Comparison of ENCODE assay signal across 9 mouse cellular contexts in genomic region chr9:37407850-37408502, GRCm38 (mm10). TPM values are rescaled to one million over a fixed set of nuclear protein-coding genes. Genes with fewer than 3 reads are reported as not detected.
DNase-seq lines count a peak whose midpoint lies in the region; ATAC-seq and TF ChIP-seq lines count a peak whose summit lies in the region.
"Had no signal": no experiment of that assay in that cellular context is flagged by ENCODE, and none has a peak within 500 bp of the region (broad histone marks: within the 10 kb centered on the region; RNA-seq: fewer than 3 reads in every experiment).

No protein-coding gene starts in this region.

- H3K9me3 ChIP-seq in kidney, embryonic 16.5 days (ENCODE audit: low read length): no peaks in the 10 kb centered on the region
- H3K9me3 ChIP-seq in heart, embryonic 15.5 days (replicated peaks): no peaks in the 10 kb centered on the region
- no peaks in the 10 kb centered on the region for H3K9me3 ChIP-seq in midbrain, embryonic 14.5 days (ENCODE audit: control insufficient read depth, low read length)

- H3K27ac ChIP-seq in kidney, embryonic 16.5 days (ENCODE audit: low read length): no peak overlapping the region
- H3K27ac ChIP-seq in kidney, adult 2 months (ENCODE audit: insufficient read depth, low read depth, low read length): no peak overlapping the region
- H3K27ac ChIP-seq in heart, embryonic 15.5 days: no peak overlapping the region
- H3K27ac ChIP-seq in midbrain, embryonic 14.5 days (replicated peaks; ENCODE audit: low read depth, low read length): no peak overlapping the region

- WGBS in kidney, embryonic 16.5 days: 15% methylated on average over 19 of the region's 19 CpGs
- 25% methylated on average over 19 of the region's 19 CpGs for WGBS in kidney, adult 2 months
- WGBS in heart, embryonic 15.5 days: 23% methylated on average over 19 of the region's 19 CpGs
- 10% methylated on average over 19 of the region's 19 CpGs for WGBS in midbrain, embryonic 14.5 days

- H3K9ac ChIP-seq in kidney, embryonic 16.5 days (replicated peaks; ENCODE audit: low read length): no peak overlapping the region
- H3K9ac ChIP-seq in heart, embryonic 15.5 days: no peak overlapping the region
- no peak overlapping the region for H3K9ac ChIP-seq in midbrain, embryonic 14.5 days (replicated peaks; ENCODE audit: low read length)

- no peak; the same call in 1 of the 2 replicates for TF ChIP-seq CTCF in kidney, adult 2 months (conservative IDR thresholded peaks at IDR 0.05; ENCODE audit: insufficient read depth, insufficient read length, low read depth, low read length)
- TF ChIP-seq CTCF in brain, embryonic 14.5 days (IDR thresholded peaks at IDR 0.05; ENCODE audit: borderline replicate concordance, extremely low read depth, insufficient read depth, insufficient read length): peak; percentile 60

- no peaks in the 10 kb centered on the region; the same call in 1 of the 2 replicates for H3K4me1 ChIP-seq in kidney, embryonic 16.5 days (ENCODE audit: insufficient read depth, low read length)
- peaks cover 12% of the 10 kb centered on the region for H3K4me1 ChIP-seq in kidney, adult 2 months (ENCODE audit: control insufficient read depth, insufficient read depth, low read length)
- peaks cover 10% of the 10 kb centered on the region for H3K4me1 ChIP-seq in heart, embryonic 15.5 days (replicated peaks)
- no peaks in the 10 kb centered on the region for H3K4me1 ChIP-seq in midbrain, embryonic 14.5 days (ENCODE audit: control insufficient read depth, insufficient read depth, low read length)

- H3K27me3 ChIP-seq in kidney, embryonic 16.5 days (ENCODE audit: insufficient read depth, low read length): no peaks in the 10 kb centered on the region; the same call in 1 of the 2 replicates
- H3K27me3 ChIP-seq in kidney, adult 2 months (replicated peaks; ENCODE audit: control insufficient read depth, insufficient read depth, low read length): no peaks in the 10 kb centered on the region
- no peaks in the 10 kb centered on the region for H3K27me3 ChIP-seq in heart, embryonic 15.5 days
- no peaks in the 10 kb centered on the region for H3K27me3 ChIP-seq in midbrain, embryonic 14.5 days (ENCODE audit: control insufficient read depth, insufficient read depth, low read length)

- no peaks in the 10 kb centered on the region for H3K36me3 ChIP-seq in kidney, embryonic 16.5 days (ENCODE audit: insufficient read depth, low read length)
- no peaks in the 10 kb centered on the region for H3K36me3 ChIP-seq in kidney, adult 2 months (ENCODE audit: control insufficient read depth, insufficient read depth, low read length)
- H3K36me3 ChIP-seq in heart, embryonic 15.5 days: no peaks in the 10 kb centered on the region
- H3K36me3 ChIP-seq in midbrain, embryonic 14.5 days (ENCODE audit: control insufficient read depth, insufficient read depth, low read length): no peaks in the 10 kb centered on the region

- ATAC-seq in kidney, embryonic 16.5 days (ENCODE audit: low FRiP score, low TSS enrichment): peak; percentile 57; the same call in 1 of the 2 replicates
- no peak for ATAC-seq in heart, embryonic 15.5 days (replicated peaks; ENCODE audit: insufficient number of reproducible peaks, insufficient read depth, low FRiP score, low read depth)
- peak; percentile 43; the same call in 1 of the 2 replicates for ATAC-seq in midbrain, embryonic 14.5 days (ENCODE audit: low FRiP score, low TSS enrichment)
- ATAC-seq: Patski had no signal

- DNase-seq in kidney, adult 2 months: no peak
- DNase-seq in brain, embryonic 14.5 days (ENCODE audit: low read depth): peak; percentile 57
- DNase-seq in midbrain, embryonic 14.5 days: peak; percentile 75
- DNase-seq in layer of hippocampus, postnatal 36 days: no peak
- no peak for DNase-seq in spleen, adult 18-20 months
- DNase-seq in gastrocnemius, adult 18-20 months (ENCODE audit: low spot score): no peak

- H3K4me2 ChIP-seq in kidney, embryonic 16.5 days (replicated peaks; ENCODE audit: low read depth, low read length): peak overlapping the region; percentile 34; the same call in 1 of the 2 replicates
- peak overlapping the region; percentile 41 for H3K4me2 ChIP-seq in heart, embryonic 15.5 days
- peak overlapping the region; percentile 37 for H3K4me2 ChIP-seq in midbrain, embryonic 14.5 days (ENCODE audit: low read length)

- no peak overlapping the region for H3K4me3 ChIP-seq in kidney, embryonic 16.5 days (ENCODE audit: low read length)
- H3K4me3 ChIP-seq in kidney, adult 2 months (ENCODE audit: insufficient read depth, low read depth, low read length): no peak overlapping the region
- H3K4me3 ChIP-seq in heart, embryonic 15.5 days: no peak overlapping the region
- no peak overlapping the region for H3K4me3 ChIP-seq in midbrain, embryonic 14.5 days (replicated peaks; ENCODE audit: low read depth, low read length)

- TF ChIP-seq POLR2A in kidney, adult 2 months (IDR thresholded peaks at IDR 0.05; ENCODE audit: low read depth, low read length): no peak
- TF ChIP-seq POLR2A in brain, embryonic 14.5 days (IDR thresholded peaks at IDR 0.05; ENCODE audit: borderline replicate concordance, extremely low read depth, insufficient read depth, insufficient read length, poor library complexity, severe bottlenecking): no peak

RNA-seq across cellular contexts. Expression of gene Robo4, which starts 6.3 kb away (rescaled TPM):
- polyA plus RNA-seq in kidney, embryonic 16.5 days (2015; fragmentation: Nextera tagmentation; extraction: Ambion mirVana): 20.1 and 23.8 TPM in 2 replicates
- polyA plus RNA-seq in kidney, adult 2 months (2012; rRNA removed): 25.4 and 27.6 TPM in 2 replicates
- polyA plus RNA-seq in brain, embryonic 14.5 days (2012; rRNA removed): 4.8 and 7.2 TPM in 2 replicates
- polyA plus RNA-seq in heart, embryonic 15.5 days (2015; fragmentation: Nextera tagmentation; extraction: Ambion mirVana): 9.2 and 10.8 TPM in 2 replicates
- polyA plus RNA-seq in midbrain, embryonic 14.5 days (2014; fragmentation: Nextera tagmentation; extraction: Ambion mirVana): 2.6 and 4.5 TPM in 2 replicates
- total RNA-seq in layer of hippocampus, postnatal 36 days (2021): 1 to 10 TPM; 5.4 to 7.0 TPM
- 10 to 100 TPM in 1 of 2 experiments, 1 to 10 TPM in 1; 6.4 to 10.1 TPM for total RNA-seq in gastrocnemius, adult 18-20 months (2021)
- polyA plus RNA-seq: Patski had no signal

RNA-seq across cellular contexts. Expression of gene Robo3, which starts 25.1 kb away (rescaled TPM):
- polyA plus RNA-seq in kidney, embryonic 16.5 days (2015; fragmentation: Nextera tagmentation; extraction: Ambion mirVana): 0.29 and 0.35 TPM in 2 replicates
- polyA plus RNA-seq in kidney, adult 2 months (2012; rRNA removed): 14.4 and 18.7 TPM in 2 replicates
- polyA plus RNA-seq in brain, embryonic 14.5 days (2012; rRNA removed): 33.5 and 41.6 TPM in 2 replicates
- 0.11 and 0.13 TPM in 2 replicates for polyA plus RNA-seq in heart, embryonic 15.5 days (2015; fragmentation: Nextera tagmentation; extraction: Ambion mirVana)
- polyA plus RNA-seq in midbrain, embryonic 14.5 days (2014; fragmentation: Nextera tagmentation; extraction: Ambion mirVana): 8.9 and 13.3 TPM in 2 replicates
- total RNA-seq in layer of hippocampus, postnatal 36 days (2021): 10 to 100 TPM; 13.9 to 14.3 TPM
- total RNA-seq in gastrocnemius, adult 18-20 months (2021): not detected

RNA-seq across cellular contexts. Expression of gene Hepacam, which starts 40.8 kb away (rescaled TPM):
- 0.05 TPM in 1 of 2 replicates, not detected in the other for polyA plus RNA-seq in kidney, embryonic 16.5 days (2015; fragmentation: Nextera tagmentation; extraction: Ambion mirVana)
- 0.03 and 0.09 TPM in 2 replicates for polyA plus RNA-seq in kidney, adult 2 months (2012; rRNA removed)
- 5.0 and 10.8 TPM in 2 replicates for polyA plus RNA-seq in brain, embryonic 14.5 days (2012; rRNA removed)
- 0.09 TPM in 2 replicates for polyA plus RNA-seq in heart, embryonic 15.5 days (2015; fragmentation: Nextera tagmentation; extraction: Ambion mirVana)
- 6.1 and 11.9 TPM in 2 replicates for polyA plus RNA-seq in midbrain, embryonic 14.5 days (2014; fragmentation: Nextera tagmentation; extraction: Ambion mirVana)
- total RNA-seq in layer of hippocampus, postnatal 36 days (2021): 10 to 100 TPM; 66.3 to 66.9 TPM
- total RNA-seq in gastrocnemius, adult 18-20 months (2021): under 1 TPM; 0.11 to 0.17 TPM
- polyA plus RNA-seq: Patski had no signal

RNA-seq across cellular contexts. Expression of gene Ccdc15, which starts 59.7 kb away (rescaled TPM):
- 5.2 and 8.3 TPM in 2 replicates for polyA plus RNA-seq in kidney, embryonic 16.5 days (2015; fragmentation: Nextera tagmentation; extraction: Ambion mirVana)
- polyA plus RNA-seq in kidney, adult 2 months (2012; rRNA removed): 0.64 TPM in 2 replicates
- polyA plus RNA-seq in brain, embryonic 14.5 days (2012; rRNA removed): 3.2 and 3.3 TPM in 2 replicates
- 4.3 and 4.6 TPM in 2 replicates for polyA plus RNA-seq in heart, embryonic 15.5 days (2015; fragmentation: Nextera tagmentation; extraction: Ambion mirVana)
- 8.5 and 9.4 TPM in 2 replicates for polyA plus RNA-seq in midbrain, embryonic 14.5 days (2014; fragmentation: Nextera tagmentation; extraction: Ambion mirVana)
- total RNA-seq in layer of hippocampus, postnatal 36 days (2021): 1 to 10 TPM; 1.9 to 2.2 TPM
- 1 to 10 TPM; 1.5 TPM for total RNA-seq in gastrocnemius, adult 18-20 months (2021)

Comparison
In these comparisons a context has a peak if more than half of its experiments do, and no peak if none do; other contexts are left out.
1. DNase-seq: peak in brain, embryonic 14.5 days (single experiment) and midbrain, embryonic 14.5 days (single experiment); none in kidney, adult 2 months (single experiment), layer of hippocampus, postnatal 36 days (0 of 2), spleen, adult 18-20 months (0 of 2) and gastrocnemius, adult 18-20 months (single experiment).
2. Peak in every context shown above with its lines, with median percentiles within 50 percentile points of each other: H3K4me2 ChIP-seq.